Comparison of ENCODE assay signal across 9 mouse cellular contexts in genomic region chr17:71782699-71783365, GRCm38 (mm10). TPM values are rescaled to one million over a fixed set of nuclear protein-coding genes. Genes with fewer than 3 reads are reported as not detected.
A peak's percentile ranks its signal among the peaks of the same experiment; 100 is the strongest.
DNase-seq lines count a peak whose midpoint lies in the region; ATAC-seq lines count a peak whose summit lies in the region.
"Had no signal": no experiment of that assay in that cellular context is flagged by ENCODE, and none has a peak within 500 bp of the region (broad histone marks: within the 10 kb centered on the region; RNA-seq: fewer than 3 reads in every experiment).

No protein-coding gene starts in this region.

- H3K9ac ChIP-seq in heart, embryonic 13.5 days, result peak overlapping the region; percentile 96
- no peak overlapping the region for H3K9ac ChIP-seq in liver, embryonic 16.5 days (ENCODE audit: low read depth, low read length)

- peak; percentile 19 to 23 for DNase-seq in cerebellum, postnatal 25 days
- DNase-seq in cerebellum, adult 9-11 months, result no peak
- DNase-seq in embryo, embryonic 9.5 days (ENCODE audit: extremely low spot score), result peak; percentile 59
- DNase-seq in layer of hippocampus, adult 11-12 months (ENCODE audit: low spot score), result peak; percentile 25
- peak; percentile 61 for DNase-seq in retina, embryonic 14.5 days (ENCODE audit: low spot score)

- ATAC-seq in heart, embryonic 13.5 days (ENCODE audit: extremely low read depth, insufficient number of reproducible peaks, low FRiP score, low TSS enrichment), result peak; percentile 49; the same call in 1 of the 2 replicates
- no peak for ATAC-seq in liver, embryonic 16.5 days (ENCODE audit: low read depth)
- no peak for ATAC-seq in monocyte, adult 5-6 weeks (replicated peaks; ENCODE audit: insufficient number of reproducible peaks, low FRiP score, low TSS enrichment, poor library complexity, severe bottlenecking)

- peaks cover 3% of the 10 kb centered on the region for H3K27me3 ChIP-seq in heart, embryonic 13.5 days (replicated peaks)
- peaks cover 22% of the 10 kb centered on the region for H3K27me3 ChIP-seq in liver, embryonic 16.5 days (ENCODE audit: control insufficient read depth, insufficient read depth, low read depth, low read length)

- WGBS in heart, embryonic 13.5 days, result 1% methylated on average over 57 of the region's 59 CpGs
- 2% methylated on average over 42 of the region's 59 CpGs for WGBS in liver, embryonic 16.5 days (ENCODE audit: insufficient replicate concordance)

- H3K4me1 ChIP-seq in heart, embryonic 13.5 days, result peaks cover 17% of the 10 kb centered on the region
- H3K4me1 ChIP-seq in liver, embryonic 16.5 days (ENCODE audit: control insufficient read depth, low read depth, low read length), result no peaks in the 10 kb centered on the region

- H3K36me3 ChIP-seq in heart, embryonic 13.5 days, result no peaks in the 10 kb centered on the region
- no peaks in the 10 kb centered on the region for H3K36me3 ChIP-seq in liver, embryonic 16.5 days (ENCODE audit: control insufficient read depth, insufficient read depth)

- H3K27ac ChIP-seq in heart, embryonic 13.5 days (replicated peaks), result peak overlapping the region; percentile 86
- H3K27ac ChIP-seq in liver, embryonic 16.5 days (ENCODE audit: low read length), result no peak overlapping the region

- peak overlapping the region; percentile 82 for H3K4me3 ChIP-seq in heart, embryonic 13.5 days
- peak overlapping the region; percentile 33 for H3K4me3 ChIP-seq in liver, embryonic 16.5 days (ENCODE audit: low read depth, low read length)

- H3K4me2 ChIP-seq in heart, embryonic 13.5 days, result peak overlapping the region; percentile 79
- peak overlapping the region; percentile 17 for H3K4me2 ChIP-seq in liver, embryonic 16.5 days (ENCODE audit: low read depth, low read length)

- 0 out of 2 replicates have a peak, but pooled peaks cover 4% of the 10 kb centered on the region for H3K9me3 ChIP-seq in heart, embryonic 13.5 days
- no peaks in the 10 kb centered on the region for H3K9me3 ChIP-seq in liver, embryonic 16.5 days (replicated peaks; ENCODE audit: control insufficient read depth, low read length)

RNA-seq across cellular contexts. Expression of gene Clip4, which starts 14.6 kb away (rescaled TPM):
- 25.4 and 29.2 TPM in 2 replicates for polyA plus RNA-seq in heart, embryonic 13.5 days (2015; fragmentation: Nextera tagmentation; extraction: Ambion mirVana)
- 0.19 and 0.28 TPM in 2 replicates for polyA plus RNA-seq in liver, embryonic 16.5 days (2015; fragmentation: Nextera tagmentation; extraction: Ambion mirVana)
- total RNA-seq in monocyte, adult 5-6 weeks (2017), result 3.0 to 6.8 TPM (median 5.3 TPM) in 3 replicates

RNA-seq across cellular contexts. Expression of gene Pcare, which starts 30.1 kb away (rescaled TPM):
- not detected in 2 replicates for polyA plus RNA-seq in heart, embryonic 13.5 days (2015; fragmentation: Nextera tagmentation; extraction: Ambion mirVana)
- 0.01 and 0.02 TPM in 2 replicates for polyA plus RNA-seq in liver, embryonic 16.5 days (2015; fragmentation: Nextera tagmentation; extraction: Ambion mirVana)
- not detected in 3 replicates for total RNA-seq in monocyte, adult 5-6 weeks (2017)
- total RNA-seq: gastrocnemius, postnatal 36 days had no signal

Comparison
In these comparisons a context has a peak if more than half of its experiments do, and no peak if none do; other contexts are left out.
1. RNA of gene Clip4, which starts 14.6 kb away (polyA plus RNA-seq): 25.4 to 29.2 TPM in heart, embryonic 13.5 days; 0.19 to 0.28 TPM in liver, embryonic 16.5 days; every median in the first group is over 10 times any median in the second.